Mouse (Mus musculus) heart, embryonic 14.5 days (tissue): Measurements from ENCODE around the gene Svbp. TPM values are rescaled to one million over a fixed set of nuclear protein-coding genes. Genes with fewer than 3 reads are reported as not detected.

Experiments
- ATAC-seq: fragments of 200-750 bp; cut with Nextera tagmentation; 2 replicates; pipeline ENCODE4 v1.8.0; 2017; ENCODE audit warnings: low read depth, moderate TSS enrichment; ENCODE audit not compliant: insufficient number of reproducible peaks, insufficient read depth, low FRiP score
- H3K27ac ChIP-seq, 2 experiments: fragments of 200-500 bp in 1 of 2; fragments of 300-500 bp in 1 of 2; sonication (generic) in 1 of 2; replicated peaks in 1 of 2; 2 replicates each; pipeline ENCODE4 v1.5.1; 2012 to 2014; ENCODE audit warnings: low read depth in 2 of 2, low read length in 2 of 2, control low read depth in 1 of 2, mild to moderate bottlenecking in 1 of 2, mixed read lengths in 1 of 2; ENCODE audit not compliant: control insufficient read depth in 1 of 2, insufficient read depth in 1 of 2
- H3K27me3 ChIP-seq: fragments of 300-500 bp; sonication (generic); 2 replicates; pipeline ENCODE4 v1.6.1; 2014; ENCODE audit warnings: mild to moderate bottlenecking, low read length, control low read depth; ENCODE audit not compliant: control insufficient read depth, insufficient read depth
- H3K36me3 ChIP-seq: fragments of 300-500 bp; sonication (generic); 2 replicates; pipeline ENCODE4 v1.6.1; 2014; ENCODE audit warnings: mild to moderate bottlenecking, control low read depth, low read length, mixed read lengths; ENCODE audit not compliant: control insufficient read depth, insufficient read depth
- H3K4me1 ChIP-seq, 2 experiments: fragments of 200-500 bp in 1 of 2; fragments of 300-500 bp in 1 of 2; sonication (generic) in 1 of 2; 2 replicates each; pipeline ENCODE4 v1.6.1; 2012 to 2014; ENCODE audit warnings: low read length in 2 of 2, control low read depth in 1 of 2, mixed read lengths in 1 of 2; ENCODE audit not compliant: control insufficient read depth in 2 of 2, insufficient read depth in 2 of 2
- H3K4me2 ChIP-seq: fragments of 300-500 bp; sonication (generic); 2 replicates; pipeline ENCODE4 v1.6.1; 2014; ENCODE audit warnings: mild to moderate bottlenecking, low read length
- H3K4me3 ChIP-seq, 2 experiments: fragments of 200-500 bp in 1 of 2; fragments of 300-500 bp in 1 of 2; sonication (generic) in 1 of 2; 2 replicates each; pipeline ENCODE4 v1.5.1; 2012 to 2014; ENCODE audit warnings: low read length in 2 of 2, mild to moderate bottlenecking in 2 of 2, control low read depth in 1 of 2, low read depth in 1 of 2, moderate library complexity in 1 of 2; ENCODE audit not compliant: control insufficient read depth in 1 of 2, insufficient read depth in 1 of 2
- H3K9ac ChIP-seq: fragments of 300-500 bp; sonication (generic); 2 replicates; pipeline ENCODE4 v1.6.1; 2014; ENCODE audit warnings: mild to moderate bottlenecking, low read length
- H3K9me3 ChIP-seq: fragments of 300-500 bp; sonication (generic); 2 replicates; pipeline ENCODE4 v1.6.1; 2016; ENCODE audit warnings: low read length, control low read depth; ENCODE audit not compliant: control insufficient read depth
- WGBS: fragments of 180-500 bp; shearing (Covaris S2); extraction: QIAGEN DNeasy Blood & Tissue Kit; methylation state at CpG from one replicate; pipeline ENCODE4 v1.1.7; 2014; 5-methylcytosine and 5-hydroxymethylcytosine counted together
- polyA plus RNA-seq: library from polyadenylated mRNA; unstranded; fragments of >200 nt; fragmentation: Nextera tagmentation; extraction: Ambion mirVana; gene quantifications from 2 replicates; pipeline ENCODE4 v1.2.1, GENCODE M21; 2014

The Svbp gene
- polyA plus RNA-seq, 1 experiment from 2014 or later: 141 TPM

GRCm38 (mm10) chr4:119165916-119166315, 29.2 kb upstream of the Svbp start:
- Histone ChIP-seq H3K9ac (no peak overlapping the region), H3K4me3 (no peak overlapping the region), H3K36me3 (peaks cover 31% of the 10 kb centered on the region), H3K9me3 (no peaks in the 10 kb centered on the region), H3K4me1 (no peaks in the 10 kb centered on the region), H3K27me3 (no peaks in the 10 kb centered on the region), H3K27ac (no peak overlapping the region), H3K4me2 (no peak overlapping the region)
- WGBS: 57% methylated on average over 7 of the region's 7 CpGs
- ATAC-seq: no peak

- no peaks in the 10 kb centered on the region for H3K27me3 ChIP-seq
- H3K9ac ChIP-seq: no peak overlapping the region
- H3K4me1 ChIP-seq: 0 out of 4 replicates have a peak, but pooled peaks cover 0 to 5% of the 10 kb centered on the region in 2 experiments
- H3K4me2 ChIP-seq: no peak overlapping the region
- 74% methylated on average over 4 of the region's 4 CpGs for WGBS
- no peak overlapping the region for H3K27ac ChIP-seq
- peaks cover 31% of the 10 kb centered on the region for H3K36me3 ChIP-seq
- no peak for ATAC-seq
- H3K9me3 ChIP-seq: no peaks in the 10 kb centered on the region
- H3K4me3 ChIP-seq: no peak overlapping the region
These were observed 28.0 kb upstream of the Svbp start for GRCm38 (mm10) chr4:119167068-119167467.

GRCm38 (mm10) chr4:119167663-119168062, 27.4 kb upstream of the Svbp start:
- Histone ChIP-seq H3K36me3 (peaks cover 31% of the 10 kb centered on the region), H3K9ac (no peak overlapping the region), H3K4me1 (peaks cover 0 to 9% of the 10 kb centered on the region in 2 experiments; a peak in 2 of 4 replicates), H3K27ac (no peak overlapping the region), H3K4me2 (no peak overlapping the region), H3K27me3 (no peaks in the 10 kb centered on the region), H3K4me3 (no peak overlapping the region), H3K9me3 (no peaks in the 10 kb centered on the region)
- ATAC-seq: no peak
- 6% methylated on average over 4 of the region's 4 CpGs for WGBS

GRCm38 (mm10) chr4:119172919-119173650, 22.0 kb upstream of the Svbp start:
- Histone ChIP-seq H3K9me3 (no peaks in the 10 kb centered on the region), H3K4me1 (peaks cover 5 to 16% of the 10 kb centered on the region in 2 experiments; a peak in 3 of 4 replicates), H3K27me3 (no peaks in the 10 kb centered on the region), H3K36me3 (peaks cover 28% of the 10 kb centered on the region), H3K4me3 (peak overlapping the region; percentile 72 to 76), H3K9ac (peak overlapping the region; percentile 90), H3K27ac (peak overlapping the region; percentile 57 to 74; a peak in 3 of 4 replicates), H3K4me2 (peak overlapping the region; percentile 84)
- no peak for ATAC-seq
- 33% methylated on average over 18 of the region's 18 CpGs for WGBS

- Histone ChIP-seq H3K36me3 (peaks cover 19% of the 10 kb centered on the region), H3K9me3 (no peaks in the 10 kb centered on the region), H3K27me3 (no peaks in the 10 kb centered on the region), H3K4me3 (peak within 1 kb of the TSS; percentile 72 to 76), H3K4me2 (peak within 1 kb of the TSS; percentile 84), H3K4me1 (peaks cover 5 to 16% of the 10 kb centered on the region in 2 experiments; a peak in 3 of 4 replicates), H3K9ac (peak within 1 kb of the TSS; percentile 90), H3K27ac (peak within 1 kb of the TSS; percentile 57 to 74)
- 1% methylated on average over 35 of the region's 40 CpGs for WGBS
- peak; percentile 98 for ATAC-seq
These were observed 21.2 kb upstream of the Svbp start, which contains the start of gene Zfp691 for GRCm38 (mm10) chr4:119173851-119174453. Gene Zfp691 (minus strand): TSS chr4:119174195.

GRCm38 (mm10) chr4:119177702-119178101, 17.4 kb upstream of the Svbp start:
- ATAC-seq: no peak
- Histone ChIP-seq H3K4me3 (no peak overlapping the region), H3K36me3 (no peaks in the 10 kb centered on the region), H3K27ac (no peak overlapping the region), H3K4me2 (no peak overlapping the region), H3K27me3 (no peaks in the 10 kb centered on the region), H3K9me3 (no peaks in the 10 kb centered on the region), H3K4me1 (peaks cover 5 to 6% of the 10 kb centered on the region in 2 experiments; a peak in 3 of 4 replicates), H3K9ac (no peak overlapping the region)
- 58% methylated on average over 5 of the region's 5 CpGs for WGBS

- Histone ChIP-seq H3K36me3 (no peaks in the 10 kb centered on the region), H3K27ac (no peak overlapping the region), H3K4me1 (peaks cover 0 to under 1% of the 10 kb centered on the region in 2 experiments; a peak in 2 of 4 replicates), H3K4me2 (no peak overlapping the region), H3K4me3 (no peak overlapping the region), H3K9me3 (no peaks in the 10 kb centered on the region), H3K27me3 (no peaks in the 10 kb centered on the region), H3K9ac (no peak overlapping the region)
- WGBS: 49% methylated on average over 18 of the region's 18 CpGs
- no peak for ATAC-seq
These were observed 16.8 kb upstream of the Svbp start for GRCm38 (mm10) chr4:119178331-119178730.
